Mouse (Mus musculus) ES-Bruce4 (cell line): ENCODE measurements around the gene Rnf180. TPM values are rescaled to one million over a fixed set of nuclear protein-coding genes. Genes with fewer than 3 reads are reported as not detected.

Source experiments
- H3K27ac ChIP-seq: 2 replicates; pipeline ENCODE4 v1.5.1; 2012; ENCODE audit warnings: low read length, inconsistent platforms; ENCODE audit not compliant: insufficient read depth
- H3K27me3 ChIP-seq: 2 replicates; pipeline ENCODE4 v1.6.1; 2012; ENCODE audit warnings: mild to moderate bottlenecking, low read length, inconsistent platforms; ENCODE audit not compliant: control insufficient read depth, poor library complexity, insufficient read depth, severe bottlenecking
- H3K36me3 ChIP-seq: 2 replicates; pipeline ENCODE4 v1.6.1; 2012; ENCODE audit warnings: inconsistent platforms, mild to moderate bottlenecking, low read length, moderate library complexity; ENCODE audit not compliant: control insufficient read depth, poor library complexity, insufficient read depth, severe bottlenecking
- H3K4me1 ChIP-seq: one replicate; pipeline ENCODE4 v1.8.1; 2011; ENCODE audit warnings: low read length; ENCODE audit not compliant: control insufficient read depth, insufficient read depth
- H3K4me3 ChIP-seq: 2 replicates; pipeline ENCODE4 v1.5.1; 2011; ENCODE audit warnings: low read depth, mild to moderate bottlenecking, low read length
- H3K9ac ChIP-seq: 2 replicates; pipeline ENCODE4 v1.6.1; 2012; ENCODE audit warnings: low read depth, mild to moderate bottlenecking, inconsistent platforms; ENCODE audit not compliant: poor library complexity, severe bottlenecking
- H3K9me3 ChIP-seq: replicated peaks from 2 replicates; pipeline ENCODE4 v1.6.1; 2012; ENCODE audit warnings: mild to moderate bottlenecking, low read length, inconsistent platforms; ENCODE audit not compliant: control insufficient read depth, poor library complexity, insufficient read depth, severe bottlenecking
- CTCF ChIP-seq: IDR thresholded peaks from one replicate; pipeline ENCODE4 v1.8.1; 2011; ENCODE audit warnings: low read depth, low read length
- EP300 ChIP-seq: IDR thresholded peaks from 2 replicates; pipeline ENCODE4 v1.6.1; 2011; ENCODE audit warnings: low read depth, low read length; ENCODE audit not compliant: insufficient read depth
- POLR2A ChIP-seq: IDR thresholded peaks from one replicate; pipeline ENCODE4 v1.8.1; 2011; ENCODE audit warnings: low read length; ENCODE audit not compliant: insufficient read depth
- polyA plus RNA-seq: library from polyadenylated mRNA; stranded (reverse); fragments of >200 nt; gene quantifications from 2 replicates; pipeline ENCODE4 v1.2.4, GENCODE M21; 2011; ENCODE audit warnings: low read depth; ENCODE audit not compliant: missing spikeins, insufficient read depth, insufficient read length

The Rnf180 gene
- polyA plus RNA-seq, 1 experiment, result 1.1 TPM

DNA sequence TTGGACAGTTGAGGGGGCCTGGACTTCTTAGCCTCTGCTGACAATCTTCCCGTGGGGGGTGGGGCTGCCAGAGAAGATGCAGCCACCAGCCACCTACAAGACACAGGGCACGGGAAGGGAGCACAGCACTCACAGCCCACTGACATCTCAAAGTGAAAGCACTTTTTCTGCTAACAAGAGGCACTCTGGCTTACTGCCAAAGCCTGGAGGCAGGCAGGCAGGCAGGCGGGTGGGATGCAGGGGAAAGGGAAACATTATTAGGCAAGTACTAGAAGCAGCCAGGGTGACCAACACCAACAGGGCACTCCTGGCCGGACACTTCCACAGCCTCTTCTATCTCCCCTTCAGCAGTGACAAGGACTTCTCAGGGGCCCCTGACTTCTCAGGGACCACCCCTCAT, 2.8 kb downstream of the Rnf180 start:
- H3K9me3 ChIP-seq, result no peaks in the 10 kb centered on the region
- H3K9ac ChIP-seq, result no peak overlapping the region
- peaks cover 4% of the 10 kb centered on the region; the same call in 1 of the 2 replicates for H3K27me3 ChIP-seq
- no peak overlapping the region for H3K27ac ChIP-seq
- TF ChIP-seq CTCF, result no peak
- no peaks in the 10 kb centered on the region for H3K36me3 ChIP-seq
- no peak overlapping the region for H3K4me3 ChIP-seq
- no peaks in the 10 kb centered on the region for H3K4me1 ChIP-seq

DNA sequence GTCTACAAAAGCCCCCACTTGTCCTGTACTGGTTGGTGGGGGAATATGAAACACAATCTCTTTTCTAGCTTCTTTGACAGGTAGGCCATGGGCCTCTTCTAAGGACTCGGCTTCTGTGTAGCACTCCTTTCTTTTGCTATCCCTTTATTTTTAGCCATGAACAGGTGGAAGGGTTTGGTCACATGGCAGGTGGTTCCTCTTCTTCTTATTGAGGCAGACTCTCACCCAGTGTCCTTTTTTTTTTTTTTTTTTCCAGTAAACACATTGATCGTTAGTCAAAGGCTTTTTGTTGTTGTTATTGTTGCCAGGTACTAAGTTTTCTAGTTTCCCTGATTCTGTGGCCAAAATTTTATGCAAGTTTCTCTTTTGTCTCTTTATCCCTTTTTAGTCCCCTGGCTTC, 4.0 kb downstream of the Rnf180 start:
- Histone ChIP-seq H3K27ac (no peak overlapping the region), H3K36me3 (no peaks in the 10 kb centered on the region), H3K4me1 (no peaks in the 10 kb centered on the region), H3K27me3 (peaks cover 3% of the 10 kb centered on the region; the same call in 1 of the 2 replicates), H3K9me3 (no peaks in the 10 kb centered on the region), H3K4me3 (no peak overlapping the region), H3K9ac (no peak overlapping the region)
- TF ChIP-seq EP300 (no peak), CTCF (no peak), POLR2A (no peak)

DNA sequence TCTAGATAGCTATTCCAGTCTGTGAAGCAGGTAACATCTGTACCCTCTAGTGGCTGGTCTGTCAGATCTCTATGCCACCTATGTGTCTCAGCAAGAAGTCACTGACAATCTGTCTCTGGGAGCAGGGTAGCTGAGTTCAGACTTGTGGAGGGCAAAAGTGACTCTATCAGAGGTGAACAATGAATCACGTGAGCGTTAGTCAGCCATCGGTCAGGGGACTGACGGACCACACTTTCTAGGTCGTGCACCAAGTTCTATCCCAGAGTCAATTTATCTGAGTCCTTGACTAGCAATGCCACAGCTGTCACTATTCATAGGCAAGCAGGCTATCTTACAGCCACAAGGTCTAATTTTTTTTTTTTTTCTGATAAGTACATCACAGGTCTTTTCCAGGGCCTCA, 4.6 kb downstream of the Rnf180 start:
- 0 out of 2 replicates have a peak, but pooled peaks cover 1% of the 10 kb centered on the region for H3K27me3 ChIP-seq
- TF ChIP-seq CTCF, result no peak
- TF ChIP-seq POLR2A, result no peak
- no peak for TF ChIP-seq EP300
- H3K9me3 ChIP-seq, result no peaks in the 10 kb centered on the region
- H3K27ac ChIP-seq, result no peak overlapping the region
- H3K4me1 ChIP-seq, result no peaks in the 10 kb centered on the region
- H3K4me3 ChIP-seq, result no peak overlapping the region
- no peak overlapping the region for H3K9ac ChIP-seq
- no peaks in the 10 kb centered on the region for H3K36me3 ChIP-seq

DNA sequence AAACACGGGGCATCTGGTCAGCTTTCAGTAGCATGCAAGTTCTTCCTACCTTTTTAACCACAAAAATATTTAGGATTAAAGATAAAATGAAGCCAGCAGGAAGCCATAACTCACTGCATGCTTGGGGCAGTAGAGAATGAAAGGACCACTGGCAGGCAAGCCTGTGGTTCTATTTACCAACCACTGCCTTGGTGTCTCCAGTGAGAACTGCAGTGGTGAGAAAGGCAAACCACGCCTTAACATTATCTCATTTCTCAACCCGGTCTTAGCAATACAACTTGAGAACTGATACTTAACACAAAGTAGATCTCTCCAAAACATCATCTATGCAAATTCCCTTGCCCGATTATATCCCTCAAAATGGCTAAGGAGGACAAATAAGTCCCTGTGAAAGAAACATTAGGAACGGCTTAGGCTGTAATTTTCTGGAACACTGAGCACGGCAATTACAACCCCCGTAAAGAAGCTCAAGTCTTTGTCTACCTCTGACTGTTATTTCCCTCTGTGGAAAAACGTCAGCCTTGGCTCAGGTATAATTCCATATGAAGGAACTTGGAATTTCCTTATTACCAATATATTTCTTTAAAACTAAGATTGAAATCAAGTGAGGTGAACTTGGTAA, 15.1 kb downstream of the Rnf180 start:
- Histone ChIP-seq H3K27ac (no peak overlapping the region), H3K4me1 (no peaks in the 10 kb centered on the region), H3K9ac (no peak overlapping the region), H3K9me3 (no peaks in the 10 kb centered on the region), H3K27me3 (no peaks in the 10 kb centered on the region), H3K36me3 (no peaks in the 10 kb centered on the region), H3K4me3 (no peak overlapping the region)
- TF ChIP-seq POLR2A (no peak), CTCF (no peak), EP300 (no peak)

DNA sequence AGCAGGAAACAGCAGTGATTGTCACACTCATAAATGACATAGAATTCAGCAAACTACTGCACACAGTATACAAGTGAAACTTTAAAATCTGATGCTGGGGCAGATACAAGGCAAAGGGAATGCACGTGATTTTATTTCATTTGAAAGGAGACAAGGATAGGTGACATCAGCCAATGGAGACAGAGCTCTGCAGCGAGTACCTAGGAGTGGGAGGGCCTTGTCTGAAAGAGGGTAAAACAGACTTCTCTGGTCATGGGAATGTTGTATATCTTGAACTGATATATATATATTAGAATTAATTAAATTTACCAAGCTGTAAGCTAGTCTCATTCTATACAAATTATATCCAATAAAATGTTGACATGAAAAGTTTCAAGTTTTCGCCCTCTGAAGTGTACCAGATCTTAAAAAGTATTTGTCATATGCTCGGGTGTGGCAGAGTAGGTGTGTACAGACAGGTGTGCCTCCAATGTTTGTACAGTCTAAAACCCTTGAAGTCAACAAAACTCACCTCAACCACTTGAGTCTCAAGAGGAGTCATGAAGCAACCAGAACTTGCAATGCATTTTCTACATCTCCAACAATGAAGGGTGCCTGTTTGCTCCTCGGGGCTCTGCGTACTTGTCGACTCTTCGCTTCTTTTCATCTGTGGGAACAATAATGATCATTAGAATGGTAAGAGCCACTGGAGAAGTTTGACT, 24.1 kb downstream of the Rnf180 start:
- H3K27me3 ChIP-seq, result no peaks in the 10 kb centered on the region
- no peak for TF ChIP-seq POLR2A
- H3K9me3 ChIP-seq, result no peaks in the 10 kb centered on the region
- H3K27ac ChIP-seq, result no peak overlapping the region
- no peaks in the 10 kb centered on the region for H3K4me1 ChIP-seq
- no peak overlapping the region for H3K4me3 ChIP-seq
- H3K36me3 ChIP-seq, result no peaks in the 10 kb centered on the region
- H3K9ac ChIP-seq, result no peak overlapping the region

DNA sequence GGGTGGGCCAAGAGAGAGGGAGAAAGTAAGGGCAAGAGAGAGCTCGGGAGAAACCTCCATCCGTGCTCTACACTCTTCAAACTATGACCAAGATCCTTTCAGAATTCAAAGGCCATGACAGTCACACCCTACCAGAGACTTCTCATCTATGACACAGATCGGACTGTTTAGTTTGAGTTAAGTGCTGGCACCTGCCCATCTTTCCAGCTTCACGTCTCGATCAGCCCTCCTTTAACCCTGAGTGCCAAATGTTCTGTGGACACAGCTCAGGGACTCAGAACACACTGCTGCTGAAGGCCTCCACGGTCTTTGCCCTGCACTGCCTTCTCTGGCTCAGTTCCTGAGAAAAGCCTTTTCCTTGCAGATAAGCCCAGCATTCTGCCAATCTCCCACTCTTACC, 27.2 kb downstream of the Rnf180 start:
- no peak overlapping the region for H3K9ac ChIP-seq
- H3K4me1 ChIP-seq, result no peaks in the 10 kb centered on the region
- H3K9me3 ChIP-seq, result no peaks in the 10 kb centered on the region
- no peaks in the 10 kb centered on the region for H3K27me3 ChIP-seq
- TF ChIP-seq POLR2A, result no peak
- no peak for TF ChIP-seq EP300
- TF ChIP-seq CTCF, result no peak
- H3K36me3 ChIP-seq, result no peaks in the 10 kb centered on the region
- no peak overlapping the region for H3K4me3 ChIP-seq
- no peak overlapping the region for H3K27ac ChIP-seq
